Mouse (Mus musculus): ENCODE measurements around the gene Hdac7. TPM values are rescaled to one million over a fixed set of nuclear protein-coding genes. Genes with fewer than 3 reads are reported as not detected.
A peak's percentile ranks its signal among the peaks of the same experiment; 100 is the strongest.

The Hdac7 gene
- polyA plus RNA-seq, 1 experiment from 2014 or later: 5.3 TPM

- Histone ChIP-seq H3K36me3 (replicated peaks; ENCODE audit: insufficient read depth, low read length) (no peaks in the 10 kb centered on the region), H3K9me3 (ENCODE audit: low read length) (no peaks in the 10 kb centered on the region), H3K9ac (replicated peaks) (no peak overlapping the region), H3K4me3 (ENCODE audit: low read depth, low read length) (no peak overlapping the region), H3K4me2 (ENCODE audit: low read depth, low read length) (no peak overlapping the region), H3K27ac (ENCODE audit: low read depth) (no peak overlapping the region), H3K4me1 (ENCODE audit: insufficient read depth) (peaks cover 33% of the 10 kb centered on the region), H3K27me3 (ENCODE audit: insufficient read depth, low read length) (no peaks in the 10 kb centered on the region)
- no peak for ATAC-seq
- no peak for DNase-seq
- 66% methylated on average over 6 of the region's 6 CpGs for WGBS (ENCODE audit: insufficient replicate concordance)
- no peak for TF ChIP-seq CTCF (IDR thresholded peaks at IDR 0.05; ENCODE audit: low read depth)
- no peak for TF ChIP-seq EP300 (IDR thresholded peaks at IDR 0.05; ENCODE audit: low read depth)
Observed at GRCm38 (mm10) chr15:97841383-97841782, 2.9 kb downstream of the Hdac7 start.

- H3K36me3 ChIP-seq (replicated peaks; ENCODE audit: insufficient read depth, low read length): no peaks in the 10 kb centered on the region
- WGBS (ENCODE audit: insufficient replicate concordance): 83% methylated on average over 1 of the region's 1 CpGs
- H3K27me3 ChIP-seq (ENCODE audit: insufficient read depth, low read length): no peaks in the 10 kb centered on the region
- TF ChIP-seq CTCF (IDR thresholded peaks at IDR 0.05; ENCODE audit: low read depth) (peak; percentile 55), EP300 (IDR thresholded peaks at IDR 0.05; ENCODE audit: low read depth) (no peak)
- H3K9ac ChIP-seq (replicated peaks): no peak overlapping the region
- DNase-seq (no peak), ATAC-seq (no peak)
- H3K27ac ChIP-seq (ENCODE audit: low read depth): 0 out of 2 replicates have a peak overlapping the region, but pooled peaks have one; percentile 13
- no peak overlapping the region for H3K4me3 ChIP-seq (ENCODE audit: low read depth, low read length)
- H3K9me3 ChIP-seq (ENCODE audit: low read length): no peaks in the 10 kb centered on the region
- no peak overlapping the region for H3K4me2 ChIP-seq (ENCODE audit: low read depth, low read length)
- H3K4me1 ChIP-seq (ENCODE audit: insufficient read depth): peaks cover 37% of the 10 kb centered on the region
Observed at GRCm38 (mm10) chr15:97840781-97841180, 3.5 kb downstream of the Hdac7 start.

GRCm38 (mm10) chr15:97839991-97840455, 4.3 kb downstream of the Hdac7 start:
- peak; percentile 61 for DNase-seq
- H3K4me1 ChIP-seq (ENCODE audit: insufficient read depth): peaks cover 37% of the 10 kb centered on the region

GRCm38 (mm10) chr15:97839473-97839872, 4.8 kb downstream of the Hdac7 start:
- H3K4me3 ChIP-seq (ENCODE audit: low read depth, low read length): no peak overlapping the region
- H3K4me2 ChIP-seq (ENCODE audit: low read depth, low read length): no peak overlapping the region
- DNase-seq (no peak), ATAC-seq (no peak)
- no peaks in the 10 kb centered on the region for H3K9me3 ChIP-seq (ENCODE audit: low read length)
- no peaks in the 10 kb centered on the region for H3K36me3 ChIP-seq (replicated peaks; ENCODE audit: insufficient read depth, low read length)
- no peak overlapping the region for H3K9ac ChIP-seq (replicated peaks)
- H3K27me3 ChIP-seq (ENCODE audit: insufficient read depth, low read length): no peaks in the 10 kb centered on the region
- peaks cover 34% of the 10 kb centered on the region for H3K4me1 ChIP-seq (ENCODE audit: insufficient read depth)
- TF ChIP-seq CTCF (IDR thresholded peaks at IDR 0.05; ENCODE audit: low read depth) (no peak), EP300 (IDR thresholded peaks at IDR 0.05; ENCODE audit: low read depth) (no peak)
- WGBS (ENCODE audit: insufficient replicate concordance): 81% methylated on average over 4 of the region's 4 CpGs
- H3K27ac ChIP-seq (ENCODE audit: low read depth): peak overlapping the region; percentile 34; the same call in 1 of the 2 replicates

More at GRCm38 (mm10) chr15:97839991-97840455, 4.3 kb downstream of the Hdac7 start:
- Histone ChIP-seq H3K9ac (replicated peaks) (no peak overlapping the region), H3K4me3 (ENCODE audit: low read depth, low read length) (no peak overlapping the region), H3K27me3 (ENCODE audit: insufficient read depth, low read length) (no peaks in the 10 kb centered on the region), H3K9me3 (ENCODE audit: low read length) (no peaks in the 10 kb centered on the region), H3K36me3 (replicated peaks; ENCODE audit: insufficient read depth, low read length) (no peaks in the 10 kb centered on the region), H3K27ac (ENCODE audit: low read depth) (peak overlapping the region; percentile 34; the same call in 1 of the 2 replicates), H3K4me2 (ENCODE audit: low read depth, low read length) (no peak overlapping the region)
- ATAC-seq: peak; percentile 58
- 56% methylated on average over 3 of the region's 3 CpGs for WGBS (ENCODE audit: insufficient replicate concordance)
- peak; percentile 33; the same call in 1 of the 2 replicates for TF ChIP-seq CTCF (IDR thresholded peaks at IDR 0.05; ENCODE audit: low read depth)
- TF ChIP-seq EP300 (IDR thresholded peaks at IDR 0.05; ENCODE audit: low read depth): no peak

GRCm38 (mm10) chr15:97839012-97839411, 5.3 kb downstream of the Hdac7 start:
- no peak overlapping the region for H3K4me2 ChIP-seq (ENCODE audit: low read depth, low read length)
- H3K27me3 ChIP-seq (ENCODE audit: insufficient read depth, low read length): no peaks in the 10 kb centered on the region
- H3K36me3 ChIP-seq (replicated peaks; ENCODE audit: insufficient read depth, low read length): no peaks in the 10 kb centered on the region
- peaks cover 30% of the 10 kb centered on the region for H3K4me1 ChIP-seq (ENCODE audit: insufficient read depth)
- ATAC-seq (no peak), DNase-seq (no peak)
- WGBS (ENCODE audit: insufficient replicate concordance): 71% methylated on average over 2 of the region's 2 CpGs
- H3K9me3 ChIP-seq (ENCODE audit: low read length): no peaks in the 10 kb centered on the region
- no peak overlapping the region for H3K9ac ChIP-seq (replicated peaks)
- no peak overlapping the region for H3K4me3 ChIP-seq (ENCODE audit: low read depth, low read length)
- TF ChIP-seq CTCF (IDR thresholded peaks at IDR 0.05; ENCODE audit: low read depth): no peak
- TF ChIP-seq EP300 (IDR thresholded peaks at IDR 0.05; ENCODE audit: low read depth): no peak
- peak overlapping the region; percentile 34; the same call in 1 of the 2 replicates for H3K27ac ChIP-seq (ENCODE audit: low read depth)

GRCm38 (mm10) chr15:97838395-97838794, 5.9 kb downstream of the Hdac7 start:
- no peak for ATAC-seq
- Histone ChIP-seq H3K27ac (ENCODE audit: low read depth) (no peak overlapping the region), H3K36me3 (replicated peaks; ENCODE audit: insufficient read depth, low read length) (no peaks in the 10 kb centered on the region), H3K9ac (replicated peaks) (no peak overlapping the region), H3K9me3 (ENCODE audit: low read length) (no peaks in the 10 kb centered on the region), H3K4me1 (ENCODE audit: insufficient read depth) (peaks cover 30% of the 10 kb centered on the region), H3K27me3 (ENCODE audit: insufficient read depth, low read length) (no peaks in the 10 kb centered on the region), H3K4me3 (ENCODE audit: low read depth, low read length) (no peak overlapping the region), H3K4me2 (ENCODE audit: low read depth, low read length) (no peak overlapping the region)
- 72% methylated on average over 4 of the region's 4 CpGs for WGBS (ENCODE audit: insufficient replicate concordance)
- TF ChIP-seq EP300 (IDR thresholded peaks at IDR 0.05; ENCODE audit: low read depth): no peak
- no peak for TF ChIP-seq CTCF (IDR thresholded peaks at IDR 0.05; ENCODE audit: low read depth)
- no peak for DNase-seq

All from liver, postnatal 0 days (tissue).